Mouse (Mus musculus): ENCODE results near the gene Pes1.
"Not testable (repeated sequence)": the region's sequence is repeated elsewhere in the genome, so short reads cannot be mapped to it uniquely, and the experiment has no call there.

Gene Pes1

DNA sequence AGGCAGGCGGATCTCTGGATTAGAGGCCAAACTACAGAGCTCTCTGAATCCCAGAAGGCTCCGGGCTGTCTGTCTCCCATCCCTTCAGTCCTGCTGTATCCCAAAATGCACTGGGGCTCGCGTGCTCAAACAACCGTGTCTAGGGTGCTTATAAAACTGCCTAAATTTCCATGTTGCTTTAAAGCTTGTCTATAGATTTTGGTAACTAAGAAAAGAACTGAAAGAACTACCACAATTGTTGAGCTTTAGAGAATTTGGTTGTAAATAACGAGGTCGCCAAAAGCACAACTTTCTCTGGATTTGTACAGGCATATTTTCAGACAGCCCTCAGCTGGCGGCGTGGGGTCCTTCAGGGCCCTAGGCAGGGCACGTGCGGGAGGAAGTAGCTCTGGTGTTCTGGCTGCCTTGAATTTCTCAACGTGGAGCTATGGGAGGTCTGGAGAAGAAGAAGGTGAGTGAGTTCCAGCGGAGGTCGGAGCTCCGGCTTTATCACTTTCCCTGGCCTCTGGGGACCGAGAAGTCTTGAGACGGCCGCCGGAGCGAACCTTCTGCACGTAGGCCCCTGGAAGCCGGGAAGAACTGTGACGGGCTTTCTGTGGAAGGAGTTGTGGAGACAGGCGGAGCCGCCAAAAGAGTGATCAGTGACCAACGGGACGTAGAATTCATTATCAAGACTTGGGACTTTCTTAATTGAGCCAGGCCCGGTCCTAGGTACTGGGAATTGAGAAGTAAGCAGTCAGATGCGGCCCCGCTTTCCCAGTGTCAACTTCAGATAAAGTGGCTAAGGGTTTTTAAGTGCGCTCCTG is at the start of gene Pes1:
Gene Pes1, plus strand, starts transcription at position 366 of the 806 bp plus-strand sequence.
- in situ Hi-C loops (cut with MboI), result no loop called here

DNA sequence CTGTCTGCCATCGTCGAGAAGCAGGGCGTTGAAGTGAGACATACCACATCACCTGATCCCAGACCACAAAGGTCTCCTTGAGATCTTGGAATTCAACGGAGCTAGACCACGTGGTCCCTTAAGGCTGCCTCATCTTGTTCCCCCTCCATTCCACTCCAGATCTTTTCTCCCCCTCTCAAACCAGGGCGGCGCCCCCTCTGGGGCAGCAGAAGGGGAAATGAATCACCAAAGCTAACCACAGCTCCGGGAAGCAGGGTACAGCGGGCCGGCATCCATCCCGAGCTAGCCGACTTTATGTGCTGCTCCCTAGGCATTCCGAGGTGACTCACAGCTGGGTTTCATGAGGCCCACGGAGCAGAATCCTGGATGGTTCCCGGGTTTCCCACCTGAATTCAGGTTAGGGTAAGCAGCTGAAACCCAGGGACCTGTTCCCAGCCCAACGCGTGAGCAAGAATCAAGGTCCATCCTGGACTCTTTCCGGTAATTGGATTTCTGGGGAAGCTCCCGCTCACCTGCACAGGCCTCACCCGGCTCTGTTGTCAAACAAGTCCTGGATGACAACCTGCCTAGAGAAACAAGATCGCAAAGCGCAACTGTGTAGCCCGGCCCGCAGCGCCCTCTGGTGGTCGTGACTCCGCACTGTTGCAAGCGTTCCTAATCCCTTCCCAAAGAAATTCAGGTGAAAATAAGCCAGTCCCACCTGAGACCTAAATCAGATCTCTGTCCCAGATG is 49.5 kb upstream of the Pes1 start, which contains the start of gene Slc35e4:
Gene Slc35e4, minus strand, starts transcription at position 556 of the 732 bp plus-strand sequence.
- in situ Hi-C loops (cut with MboI), result no loop called here

DNA sequence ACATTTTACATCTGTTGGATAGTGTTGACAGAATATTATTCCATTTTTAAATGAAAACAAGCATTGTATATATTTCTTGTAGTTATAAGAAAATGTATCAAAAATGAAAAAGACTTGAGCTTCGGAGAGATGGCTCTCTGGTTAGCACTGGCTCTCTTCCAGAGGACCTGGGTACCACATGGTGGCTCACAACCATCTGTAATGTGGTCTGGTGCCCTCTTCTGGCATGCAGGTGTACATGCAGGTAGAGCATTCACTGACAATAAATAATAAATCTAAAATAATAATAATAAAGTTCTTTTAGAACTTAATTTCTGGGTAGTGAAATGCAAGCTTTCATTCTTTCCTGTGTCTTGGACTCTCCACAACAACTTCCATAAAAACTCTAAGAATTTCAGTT is 45.0 kb upstream of the Pes1 start:
- in situ Hi-C loops (cut with MboI), result no loop called here

DNA sequence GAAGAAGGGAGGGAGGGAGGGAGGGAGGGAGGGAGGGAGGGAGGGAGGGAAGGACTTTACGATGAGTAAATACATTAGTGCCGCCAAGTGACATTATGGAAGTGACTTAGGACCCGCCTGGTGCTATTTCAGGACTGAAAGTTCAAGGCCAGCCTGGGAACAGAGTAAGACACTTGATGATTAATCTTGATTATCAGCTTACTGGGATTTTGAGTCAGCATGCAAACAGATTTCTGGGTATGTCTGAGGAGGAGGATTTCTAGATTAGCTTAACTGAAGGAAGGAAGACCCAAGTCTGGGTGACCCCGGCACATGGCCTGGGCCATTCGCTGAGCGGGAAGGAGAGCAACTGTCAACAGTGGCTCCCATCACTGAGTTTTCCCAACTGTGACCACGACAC is 43.3 kb upstream of the Pes1 start:
- in situ Hi-C loops (cut with MboI), result no loop called here

DNA sequence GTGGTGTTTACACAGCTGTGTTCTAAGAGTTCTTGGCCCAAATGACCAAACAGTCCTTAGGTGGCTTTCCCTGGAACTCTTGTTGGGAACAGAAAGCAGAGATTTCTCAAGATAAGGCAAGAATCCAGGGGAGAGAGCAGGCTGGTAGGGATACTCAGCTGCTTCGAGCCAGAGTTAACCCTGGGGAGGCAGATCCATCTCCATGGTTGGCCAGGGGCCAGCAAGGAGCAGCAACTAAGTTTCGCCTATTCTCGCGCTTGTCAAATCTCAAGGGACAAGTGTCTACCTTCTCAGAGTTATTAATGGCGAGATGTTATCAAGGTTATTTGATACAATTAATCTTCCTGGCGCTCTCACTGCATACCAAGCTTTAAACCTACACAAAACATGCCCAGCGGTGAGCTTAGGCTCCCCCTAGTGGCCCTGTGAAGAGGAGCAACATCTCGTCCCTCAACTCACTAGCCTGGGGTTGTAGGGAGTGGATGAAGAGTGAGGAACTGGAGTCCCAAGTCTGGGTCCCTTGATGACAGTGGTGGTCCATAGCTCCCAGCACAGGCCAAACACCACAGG is 42.4 kb upstream of the Pes1 start:
- in situ Hi-C loops (cut with MboI), result no loop called here

DNA sequence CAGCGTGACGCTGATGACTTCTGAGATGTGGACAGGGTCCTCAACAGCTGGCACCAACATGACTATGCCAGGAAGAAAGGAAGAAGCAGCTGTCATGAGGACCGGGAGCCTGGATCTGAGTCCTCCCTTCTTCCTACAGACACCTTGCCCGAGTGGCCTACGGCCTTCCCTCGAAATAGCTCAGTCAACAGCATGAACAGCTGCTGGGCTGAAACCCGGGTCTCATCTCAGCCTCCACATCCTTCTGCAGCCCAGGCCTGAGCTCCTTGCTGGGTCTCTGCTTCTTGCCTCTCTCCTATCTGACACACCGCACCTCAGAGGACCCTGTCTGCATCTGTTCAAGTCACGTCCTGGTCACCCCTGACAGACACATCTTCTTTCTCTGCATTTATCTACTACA is 41.7 kb upstream of the Pes1 start:
- in situ Hi-C loops (cut with MboI), result no loop called here

DNA sequence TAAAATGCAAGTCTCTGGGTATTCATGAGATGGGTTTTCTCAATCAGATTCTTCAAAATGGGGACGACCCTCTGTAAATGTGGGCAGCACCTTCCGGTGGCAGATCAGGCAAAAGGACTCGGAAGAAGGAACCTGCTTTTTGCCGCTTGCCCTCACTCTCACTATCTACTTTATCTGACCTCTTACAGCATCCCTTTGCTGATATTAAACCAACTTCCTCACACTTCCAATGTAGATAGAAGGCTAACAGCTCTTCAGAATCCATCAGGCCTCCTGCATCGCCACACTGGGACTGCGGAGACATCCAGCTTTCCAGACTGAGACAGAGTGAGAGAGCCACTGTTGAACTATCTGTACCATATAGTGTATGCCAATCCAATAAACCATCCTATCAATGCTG is 41.0 kb upstream of the Pes1 start:
- in situ Hi-C loops (cut with MboI), result no loop called here

DNA sequence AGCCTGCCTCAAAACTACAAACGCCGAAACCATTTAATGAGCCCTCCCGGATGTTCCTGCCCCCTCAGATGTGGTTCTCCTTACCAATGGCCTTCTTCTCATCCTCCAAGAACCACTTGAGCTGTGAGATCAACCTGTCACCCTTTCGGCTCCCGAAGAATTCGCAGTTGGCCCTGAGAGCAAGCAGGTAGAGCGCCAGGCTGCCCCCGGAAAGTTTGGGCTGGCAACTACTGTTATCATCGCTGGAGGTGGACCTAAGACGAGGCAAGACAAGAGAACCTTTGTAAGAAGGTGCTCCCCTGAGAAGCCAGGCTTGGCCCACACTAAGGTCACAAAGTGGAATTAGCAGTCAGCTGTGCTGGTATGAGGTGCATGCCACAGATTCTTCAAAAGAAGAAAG is 37.9 kb upstream of the Pes1 start:
- in situ Hi-C loops (cut with MboI), result no loop called here

DNA sequence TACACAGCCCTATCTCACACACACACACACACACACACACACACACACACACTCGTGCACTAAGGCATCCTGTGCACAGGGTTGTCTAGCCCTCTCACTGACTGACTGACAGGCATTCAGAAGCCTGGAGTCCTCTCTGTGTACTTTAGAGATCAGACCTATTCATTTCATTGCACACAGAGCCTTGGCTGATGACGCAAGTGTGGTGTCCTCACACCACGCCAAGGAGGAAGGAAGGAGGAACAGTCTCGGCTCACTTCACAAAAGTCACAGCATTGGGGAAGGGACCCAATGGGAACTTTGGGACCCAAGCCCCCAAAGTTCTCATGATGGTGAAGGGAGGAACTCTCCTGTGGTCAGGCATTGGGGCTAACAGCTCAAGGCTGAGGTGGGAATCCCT is 33.8 kb upstream of the Pes1 start:
- in situ Hi-C loops (cut with MboI), result no loop called here

DNA sequence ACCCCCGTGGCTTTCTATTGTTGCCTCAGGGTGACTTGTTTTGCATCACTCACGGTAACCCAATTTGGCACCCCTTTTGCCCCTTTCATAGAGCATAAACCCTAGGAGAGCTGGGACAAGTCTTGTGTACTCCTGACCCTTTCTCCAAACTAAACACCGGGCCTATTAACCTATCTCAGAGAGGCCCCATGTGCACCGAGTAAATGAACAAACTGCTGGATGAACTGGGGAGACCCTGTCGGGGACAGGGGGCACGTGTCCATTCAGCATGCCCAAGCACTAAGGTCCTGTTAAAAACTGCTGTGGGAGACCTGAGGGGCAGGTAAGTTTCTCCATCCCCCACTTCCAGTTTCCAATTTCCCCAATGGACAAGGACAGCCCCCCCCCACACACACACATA is 32.8 kb upstream of the Pes1 start:
- in situ Hi-C loops (cut with MboI), result no loop called here

DNA sequence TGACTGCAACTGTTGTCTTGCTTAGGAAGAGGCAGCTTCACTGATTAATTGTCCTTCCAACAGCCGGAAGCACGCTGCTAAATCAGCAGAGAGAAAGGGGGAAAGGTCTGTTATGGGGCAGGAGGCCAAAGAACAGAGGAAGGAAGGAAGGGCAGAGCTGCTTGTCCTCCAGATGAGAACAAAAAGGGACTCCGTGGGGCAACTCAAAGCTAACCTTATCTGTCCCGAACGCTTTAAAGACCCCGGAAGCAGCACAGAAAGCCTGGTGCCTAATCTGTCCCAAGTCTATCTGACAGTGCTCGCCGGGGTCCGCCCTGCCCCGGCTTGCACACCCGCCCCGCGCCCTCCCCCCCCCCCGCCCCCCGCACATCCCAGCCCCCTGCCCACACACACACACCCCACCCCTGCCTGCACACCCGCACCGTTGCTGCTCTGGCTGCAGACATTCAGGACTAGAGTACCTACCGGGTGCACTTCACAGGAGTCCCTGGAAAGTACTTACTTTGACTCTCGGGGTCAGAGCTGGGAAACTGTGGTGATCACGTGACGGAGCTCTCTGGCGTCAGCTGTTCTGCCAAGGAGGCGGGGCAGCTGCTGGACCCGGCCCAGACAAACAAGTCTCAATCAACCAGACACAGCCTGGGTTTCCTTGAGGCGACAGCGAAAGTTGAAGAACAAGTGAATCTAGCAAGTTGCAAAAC is 32.1 kb upstream of the Pes1 start, which contains the start of gene Tcn2:
Gene Tcn2, minus strand, starts transcription at position 649 of the 701 bp plus-strand sequence.
- in situ Hi-C loops (cut with MboI), result no loop called here

DNA sequence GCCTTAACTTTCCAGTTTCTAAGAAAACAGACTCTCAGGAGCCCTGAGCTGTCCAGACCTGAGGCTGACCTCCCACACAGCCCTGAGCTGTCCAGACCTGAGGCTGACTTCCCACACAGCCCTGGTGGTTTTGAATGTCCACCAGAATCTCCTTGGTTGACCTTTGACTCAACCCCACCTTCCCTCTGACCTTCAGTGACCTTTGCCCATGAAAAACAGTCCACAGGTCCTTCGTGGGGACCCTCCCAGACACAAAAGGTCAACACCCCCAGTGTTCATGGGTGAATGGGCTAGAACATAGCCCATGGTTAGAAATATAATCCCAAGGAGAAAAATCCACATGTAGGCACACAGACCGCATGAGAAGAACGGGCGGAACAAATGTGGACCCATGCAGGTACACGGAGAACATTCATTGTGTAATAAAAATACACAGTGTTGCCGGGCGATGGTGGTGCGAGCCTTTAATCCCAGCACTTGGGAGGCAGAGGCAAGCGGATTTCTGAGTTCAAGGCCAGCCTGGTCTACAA is 30.0 kb upstream of the Pes1 start:
- in situ Hi-C loops (cut with MboI), result no loop called here

DNA sequence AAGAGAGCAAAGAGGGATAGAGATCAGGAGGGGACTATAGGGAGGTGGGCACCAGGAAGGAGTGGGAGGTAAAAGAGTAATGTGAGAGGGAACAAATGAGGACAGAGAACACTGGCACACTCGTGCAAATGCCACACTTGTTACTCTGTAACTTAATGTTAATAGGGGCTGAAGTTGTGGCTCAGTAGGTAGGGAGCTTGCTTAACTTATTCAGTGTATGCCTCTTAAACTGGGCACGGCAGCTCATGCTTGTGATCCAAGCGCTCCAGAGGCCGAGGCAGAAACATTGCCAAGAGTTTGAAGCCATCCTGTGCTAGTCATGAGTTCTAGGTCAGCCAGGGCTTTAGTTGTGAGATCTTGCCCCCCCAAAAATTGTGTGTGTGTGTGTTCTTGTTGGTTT is 28.6 kb upstream of the Pes1 start:
- in situ Hi-C loops (cut with MboI), result no loop called here

DNA sequence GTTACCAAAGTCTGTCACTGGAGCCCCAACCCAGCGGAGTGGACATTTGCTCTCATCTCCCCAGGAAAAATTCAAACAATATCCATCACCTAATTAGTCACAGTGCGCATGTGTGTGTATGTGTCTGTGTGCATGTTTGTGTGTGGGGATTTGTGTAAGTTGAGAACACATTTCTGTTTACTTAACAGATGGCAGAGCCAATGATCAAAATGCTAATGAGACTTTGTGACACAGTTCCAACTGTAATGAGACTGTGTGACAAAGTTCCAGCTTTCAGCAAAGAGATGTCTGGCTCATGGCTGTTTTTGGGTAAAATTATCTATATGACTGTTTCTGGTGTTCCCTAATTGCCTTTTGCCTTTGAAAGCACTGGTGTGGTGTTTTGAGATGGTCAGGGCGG is 27.5 kb upstream of the Pes1 start:
- in situ Hi-C loops (cut with MboI), result no loop called here

DNA sequence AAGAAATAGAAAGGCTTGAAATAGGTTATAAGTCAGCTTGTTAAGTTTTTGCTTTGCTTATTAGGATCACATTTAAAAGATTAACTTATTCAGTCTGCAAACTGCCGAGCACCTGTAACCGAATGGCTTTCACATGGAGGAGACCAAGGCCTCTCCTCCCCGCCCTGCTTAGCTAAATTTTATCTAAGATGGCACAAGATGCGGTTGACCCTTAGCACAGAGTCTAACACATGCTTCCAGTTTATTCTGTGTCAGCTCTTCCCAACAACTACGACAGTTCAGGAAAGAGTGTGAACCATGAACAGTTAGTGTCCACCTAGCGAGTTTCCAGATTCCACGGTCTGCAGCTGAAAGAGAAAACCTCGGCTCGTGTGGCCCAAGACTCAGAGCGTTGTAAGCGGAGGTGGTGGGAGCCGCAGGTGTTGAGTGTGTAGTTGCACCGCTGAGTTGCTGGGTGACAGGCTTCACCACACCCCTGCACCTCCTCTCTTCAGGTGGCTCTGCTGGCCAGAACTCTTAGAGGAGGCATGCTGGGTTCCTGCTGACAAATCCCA is 26.4 kb upstream of the Pes1 start:
- in situ Hi-C loops (cut with MboI), result no loop called here

DNA sequence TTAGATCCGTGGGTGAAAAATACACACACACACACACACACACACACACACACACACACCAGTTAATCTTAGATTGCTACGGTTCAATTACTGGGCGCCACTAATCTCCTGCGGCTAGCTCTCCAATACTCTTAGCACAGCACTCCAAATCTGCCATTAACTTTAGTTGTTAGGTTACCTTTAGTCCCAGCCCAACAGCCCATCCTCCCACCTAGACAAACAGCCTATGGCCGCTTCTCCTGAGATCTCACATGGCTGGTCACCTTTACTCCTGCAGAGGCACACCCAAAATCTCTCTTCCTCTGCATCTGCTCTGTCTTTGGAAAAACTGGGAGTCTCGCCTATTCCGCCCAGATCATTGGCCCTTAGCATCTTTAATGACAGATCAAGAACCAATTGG is 22.4 kb upstream of the Pes1 start:
- in situ Hi-C loops (cut with MboI), result no loop called here

DNA sequence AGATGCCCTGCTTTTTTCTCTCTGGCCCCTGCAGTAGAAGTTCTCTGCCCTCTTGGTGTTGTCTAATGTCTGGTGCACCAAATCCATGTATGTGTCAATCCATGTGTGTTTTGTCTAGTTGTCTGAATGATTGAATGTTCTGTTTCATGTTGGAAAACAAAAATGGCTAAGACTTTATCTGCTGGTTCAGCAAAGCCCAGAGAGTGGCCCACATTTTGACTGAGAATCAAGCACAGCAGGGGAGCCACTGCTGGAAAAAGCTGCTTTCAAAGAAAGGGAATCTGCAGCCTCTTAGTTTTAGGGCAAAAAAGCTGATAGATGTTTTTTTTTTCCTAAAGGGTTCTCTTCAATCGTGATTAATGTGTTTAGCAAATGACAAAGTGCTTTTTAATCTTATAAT is 17.4 kb upstream of the Pes1 start:
- in situ Hi-C loops (cut with MboI), result no loop called here

DNA sequence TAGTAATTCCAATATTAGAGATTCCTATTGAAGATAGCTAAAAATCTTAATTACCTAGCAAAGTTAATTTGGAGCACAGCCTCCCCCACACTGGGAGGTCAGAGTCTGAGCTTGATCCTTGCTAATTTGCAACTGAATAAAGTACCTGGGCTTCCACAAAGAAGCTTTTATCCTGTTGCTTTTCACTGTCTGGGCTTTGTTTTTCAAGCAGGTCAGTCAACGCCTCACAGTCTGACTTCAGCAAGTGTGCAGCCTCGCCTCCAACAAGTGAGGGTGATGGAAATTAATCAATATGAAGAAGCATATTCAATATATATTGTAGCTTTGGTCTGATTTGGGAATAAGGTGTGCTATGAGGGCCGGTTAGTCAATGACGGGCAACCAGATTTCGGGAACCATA is 8.9 kb upstream of the Pes1 start:
- in situ Hi-C loops (cut with MboI), result not testable (repeated sequence)

DNA sequence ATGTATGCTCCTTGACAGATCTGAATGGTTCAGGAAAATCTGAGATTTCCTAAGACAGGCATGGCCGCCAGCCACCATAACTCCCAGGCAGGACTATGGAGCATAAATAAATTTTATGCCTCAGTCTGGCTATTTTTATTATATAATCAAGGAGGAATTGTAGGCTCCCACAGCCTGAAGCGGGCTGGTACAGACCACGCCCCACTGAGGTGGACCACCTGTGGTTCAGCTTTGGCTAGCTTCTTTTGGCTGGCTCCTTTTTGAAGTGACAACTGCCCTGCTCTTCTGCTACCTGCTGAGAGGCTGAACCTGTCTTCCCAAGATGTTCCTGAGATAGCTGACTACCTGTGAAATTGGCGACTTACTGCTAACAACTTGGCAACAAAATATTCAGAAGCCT is 8.4 kb upstream of the Pes1 start:
- in situ Hi-C loops (cut with MboI), result not testable (repeated sequence)

DNA sequence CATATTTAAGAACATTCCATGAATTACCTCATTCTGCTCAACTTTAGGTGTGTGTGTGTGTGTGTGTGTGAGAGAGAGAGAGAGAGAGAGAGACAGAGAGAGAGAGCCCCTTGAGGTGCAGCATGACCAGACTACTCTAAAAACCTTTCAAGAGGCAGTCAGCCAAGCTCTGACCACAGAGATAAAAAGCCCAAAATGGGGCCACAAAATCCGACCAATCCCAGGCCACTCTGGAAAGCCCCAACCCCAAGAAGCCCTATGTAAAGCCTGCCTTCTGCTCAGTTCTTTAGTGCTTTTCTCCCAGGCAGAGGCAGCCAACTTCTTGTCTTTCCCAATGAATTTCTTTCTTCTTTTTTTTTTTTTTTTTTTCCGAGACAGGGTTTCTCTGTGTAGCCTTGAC is 2.9 kb upstream of the Pes1 start:
- in situ Hi-C loops (cut with MboI), result no loop called here

DNA sequence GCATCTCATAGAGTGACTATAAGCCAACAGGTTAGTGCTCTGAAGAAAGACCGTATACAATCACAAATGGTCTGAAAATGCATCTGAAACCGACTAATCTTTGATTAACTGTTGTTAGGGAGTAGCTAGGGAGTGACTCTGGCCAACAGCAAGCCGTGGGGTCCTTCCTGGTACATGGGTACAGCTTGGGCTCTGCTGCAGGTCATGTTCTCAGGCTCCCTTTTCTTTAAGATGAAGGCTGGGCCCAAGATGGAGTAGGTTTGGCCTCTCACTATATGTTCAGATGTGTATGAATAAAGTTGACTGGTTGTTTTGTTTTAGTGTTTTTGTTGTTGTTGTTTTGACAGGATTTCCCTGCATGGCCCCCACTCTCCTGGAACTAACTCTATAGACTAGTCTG is 2.0 kb upstream of the Pes1 start:
- in situ Hi-C loops (cut with MboI), result no loop called here

DNA sequence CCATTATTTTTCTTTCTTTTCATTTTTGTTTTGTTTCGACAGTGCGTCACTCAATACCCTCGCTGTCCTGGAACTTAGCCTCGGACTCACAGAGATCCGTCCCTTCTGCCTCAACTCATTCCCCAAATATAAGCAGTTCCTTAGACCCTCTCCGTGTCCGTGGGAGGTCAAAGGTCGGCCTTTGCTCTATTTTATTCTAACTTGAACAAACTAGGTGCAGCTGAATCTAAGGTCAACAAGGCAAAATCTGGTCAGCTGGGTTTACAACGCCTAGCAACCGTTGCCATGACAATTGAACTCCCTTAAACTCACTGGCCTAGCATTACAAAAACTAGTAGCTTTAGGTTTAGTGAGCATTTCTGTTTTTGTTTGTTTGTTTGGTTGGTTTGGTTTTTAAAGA is 620 bp upstream of the Pes1 start:
- in situ Hi-C loops (cut with MboI), result no loop called here
